Mouse (Mus musculus): Measurements from ENCODE around the gene Olfr1358.

DNA sequence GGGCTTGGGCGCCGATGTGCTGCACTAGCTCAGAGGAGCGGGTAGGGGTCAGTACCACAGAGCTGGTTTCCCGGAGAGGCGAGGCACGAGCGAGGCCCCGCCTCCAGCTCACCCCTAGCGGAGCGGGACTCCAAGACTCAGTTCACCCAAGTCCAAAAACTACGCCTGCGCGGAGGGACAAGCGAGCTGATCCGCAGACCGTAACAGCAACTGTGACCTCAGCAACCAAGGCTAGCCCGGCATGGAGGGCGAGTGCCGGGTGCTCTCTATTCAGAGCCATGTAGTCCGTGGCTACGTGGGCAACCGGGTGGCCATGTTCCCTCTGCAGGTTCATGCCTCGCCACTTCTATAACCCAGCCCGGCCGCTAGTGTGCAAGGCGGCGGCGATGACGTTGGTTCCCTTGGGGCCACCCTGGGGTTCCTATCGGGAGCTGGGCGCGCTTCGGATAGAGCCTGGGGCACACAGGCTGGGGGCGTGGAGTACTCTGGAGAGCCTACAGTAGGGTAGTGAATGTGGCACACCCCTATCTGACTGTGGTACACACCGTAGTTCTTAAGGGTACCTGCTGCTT lies 35.2 kb upstream of the Olfr1358 start:
- TF ChIP-seq CTCF (IDR thresholded peaks at IDR 0.05; ENCODE audit: extremely low read depth, insufficient read length, insufficient replicate concordance, low read depth, low read length) (no peak), POLR2A (IDR thresholded peaks at IDR 0.05; ENCODE audit: low read depth, low read length) (no peak)
